Mouse (Mus musculus) neural tube, embryonic 11.5 days (tissue): ENCODE measurements around the gene Slc4a1. TPM values are rescaled to one million over a fixed set of nuclear protein-coding genes. Genes with fewer than 3 reads are reported as not detected.

Experiments used
- ATAC-seq: fragments of 200-750 bp; cut with Nextera tagmentation; 2 replicates; pipeline ENCODE4 v1.8.0; 2017; ENCODE audit warnings: moderate number of reproducible peaks, mild to moderate bottlenecking, moderate TSS enrichment, moderate library complexity; ENCODE audit not compliant: insufficient read depth, low FRiP score, low TSS enrichment
- DNase-seq: peaks from one replicate; pipeline ENCODE4 v3.0.0-alpha.2; 2015; ENCODE audit warnings: low spot score
- H3K27ac ChIP-seq: fragments of 300-500 bp; sonication (generic); 2 replicates; pipeline ENCODE4 v1.5.1; 2014; ENCODE audit warnings: low read depth, mild to moderate bottlenecking, low read length
- H3K27me3 ChIP-seq: fragments of 300-500 bp; sonication (generic); 2 replicates; pipeline ENCODE4 v1.6.1; 2014; ENCODE audit warnings: mild to moderate bottlenecking, low read length, mixed read lengths; ENCODE audit not compliant: control insufficient read depth, insufficient read depth
- H3K36me3 ChIP-seq: fragments of 300-500 bp; sonication (generic); 2 replicates; pipeline ENCODE4 v1.6.1; 2014; ENCODE audit warnings: mild to moderate bottlenecking, low read length, moderate library complexity, mixed read lengths; ENCODE audit not compliant: control insufficient read depth, insufficient read depth
- H3K4me1 ChIP-seq: fragments of 300-500 bp; sonication (generic); 2 replicates; pipeline ENCODE4 v1.6.1; 2014; ENCODE audit warnings: low read length, mixed read lengths; ENCODE audit not compliant: control insufficient read depth, insufficient read depth
- H3K4me2 ChIP-seq: fragments of 300-500 bp; sonication (generic); 2 replicates; pipeline ENCODE4 v1.6.1; 2014; ENCODE audit warnings: low read depth, mild to moderate bottlenecking, moderate library complexity
- H3K4me3 ChIP-seq: fragments of 300-500 bp; sonication (generic); 2 replicates; pipeline ENCODE4 v1.5.1; 2014; ENCODE audit warnings: low read depth, low read length
- H3K9ac ChIP-seq: fragments of 300-500 bp; sonication (generic); 2 replicates; pipeline ENCODE4 v1.6.1; 2014; ENCODE audit warnings: mild to moderate bottlenecking, low read length
- H3K9me3 ChIP-seq: fragments of 300-500 bp; sonication (generic); 2 replicates; pipeline ENCODE4 v1.6.1; 2016; ENCODE audit warnings: low read length; ENCODE audit not compliant: control insufficient read depth
- WGBS: fragments of 180-500 bp; shearing (Covaris S2); extraction: QIAGEN DNeasy Blood & Tissue Kit; methylation state at CpG from one replicate; pipeline ENCODE4 v1.1.7; 2014; 5-methylcytosine and 5-hydroxymethylcytosine counted together
- polyA plus RNA-seq: library from polyadenylated mRNA; unstranded; fragments of >200 nt; fragmentation: Nextera tagmentation; extraction: Ambion mirVana; gene quantifications from 2 replicates; pipeline ENCODE4 v1.2.1, GENCODE M21; 2014

Slc4a1 gene
- polyA plus RNA-seq, 1 experiment from 2014 or later = 28.4 TPM

DNA sequence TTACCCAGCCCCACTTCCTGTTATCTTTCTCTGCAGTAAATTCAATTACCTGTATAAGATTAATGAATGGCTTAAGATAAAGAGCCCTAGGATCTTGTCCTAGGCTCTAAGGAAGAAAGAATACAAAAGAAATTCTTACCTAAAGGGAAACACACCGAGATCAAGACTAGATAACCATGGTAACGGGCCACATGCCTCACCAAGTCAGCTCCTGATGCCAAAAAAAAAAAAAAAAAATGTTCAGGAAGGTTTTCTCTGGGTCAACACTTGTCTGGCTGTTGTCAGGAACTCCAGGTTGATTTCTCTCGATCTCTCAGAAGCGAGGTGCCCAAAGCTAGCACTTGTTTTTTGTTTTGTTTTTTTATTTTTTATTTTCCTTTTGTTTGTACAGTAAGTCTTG lies 32.0 kb downstream of the Slc4a1 start:
- Histone ChIP-seq H3K9ac (no peak overlapping the region), H3K36me3 (no peaks in the 10 kb centered on the region), H3K9me3 (no peaks in the 10 kb centered on the region), H3K27ac (no peak overlapping the region), H3K4me1 (no peaks in the 10 kb centered on the region), H3K4me2 (no peak overlapping the region), H3K4me3 (no peak overlapping the region), H3K27me3 (no peaks in the 10 kb centered on the region)
- no peak for DNase-seq
- no peak for ATAC-seq
- WGBS = 77% methylated on average over 4 of the region's 4 CpGs

DNA sequence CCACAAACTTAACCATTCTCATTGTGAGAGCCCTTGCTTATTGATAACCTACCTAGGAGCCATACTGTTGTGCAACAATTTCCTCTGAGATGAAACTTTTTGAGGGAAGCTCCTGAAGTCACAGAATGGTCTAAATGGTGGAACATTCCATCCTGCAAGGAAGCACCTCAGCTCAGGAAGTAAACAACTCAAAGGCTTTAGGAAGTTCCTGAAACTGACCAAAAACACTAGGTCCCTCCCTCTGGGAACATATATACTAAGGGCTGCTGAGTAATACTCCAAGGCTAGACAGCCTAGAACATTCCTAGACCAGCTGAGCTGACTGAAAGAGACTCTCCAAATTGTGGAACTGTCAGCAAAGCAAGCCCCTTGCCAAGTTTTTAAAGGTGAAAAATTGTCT lies 32.9 kb downstream of the Slc4a1 start:
- ATAC-seq (no peak), DNase-seq (no peak)
- no peak overlapping the region for H3K4me3 ChIP-seq
- no peak overlapping the region for H3K4me2 ChIP-seq
- H3K36me3 ChIP-seq = no peaks in the 10 kb centered on the region
- no peaks in the 10 kb centered on the region for H3K27me3 ChIP-seq
- H3K9ac ChIP-seq = no peak overlapping the region
- no peaks in the 10 kb centered on the region for H3K4me1 ChIP-seq
- no peaks in the 10 kb centered on the region for H3K9me3 ChIP-seq
- no peak overlapping the region for H3K27ac ChIP-seq

DNA sequence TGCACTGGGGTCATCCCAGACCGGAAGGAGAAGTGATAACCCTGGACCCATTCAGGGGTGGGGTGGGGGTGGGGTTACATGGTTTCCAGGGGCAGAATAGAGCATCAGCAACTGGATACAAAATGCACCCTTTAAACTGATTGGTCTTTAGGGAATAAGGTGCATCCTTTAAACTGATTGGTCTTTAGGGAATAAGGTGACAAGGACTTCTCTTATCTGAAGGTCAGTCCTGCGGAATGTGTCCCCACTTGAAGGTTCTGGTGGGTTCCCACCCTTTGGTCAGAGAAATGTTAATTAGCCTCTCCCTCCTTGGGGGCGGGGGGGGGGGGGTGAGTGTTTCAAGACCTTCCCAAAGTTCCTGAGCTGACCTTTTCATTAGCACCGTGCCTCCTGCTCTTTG lies 34.2 kb downstream of the Slc4a1 start:
- no peak for DNase-seq
- Histone ChIP-seq H3K27me3 (no peaks in the 10 kb centered on the region), H3K9ac (no peak overlapping the region), H3K36me3 (no peaks in the 10 kb centered on the region), H3K4me2 (no peak overlapping the region), H3K4me1 (no peaks in the 10 kb centered on the region), H3K27ac (no peak overlapping the region), H3K4me3 (no peak overlapping the region), H3K9me3 (no peaks in the 10 kb centered on the region)
- ATAC-seq = no peak
- WGBS = 49% methylated on average over 4 of the region's 4 CpGs

DNA sequence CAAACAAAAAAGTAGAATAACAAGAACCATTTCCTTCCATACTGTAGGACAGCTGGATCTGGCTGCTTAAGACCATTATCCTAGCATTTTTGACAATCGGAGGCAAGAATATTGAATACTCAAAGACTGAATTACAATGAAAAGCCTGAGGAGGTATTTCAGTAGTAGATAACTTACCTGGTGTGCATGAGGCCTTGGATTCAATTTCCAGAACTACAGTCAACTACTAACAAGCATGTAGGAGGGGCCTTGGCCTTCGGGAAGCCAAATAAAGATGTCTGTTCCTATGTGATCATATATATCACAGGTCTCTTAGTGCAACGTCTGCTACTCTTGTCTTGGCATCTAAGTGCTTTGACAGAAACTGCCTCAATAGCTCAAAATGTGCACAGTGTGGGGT lies 36.0 kb downstream of the Slc4a1 start:
- Histone ChIP-seq H3K9me3 (no peaks in the 10 kb centered on the region), H3K9ac (no peak overlapping the region), H3K4me2 (no peak overlapping the region), H3K4me1 (no peaks in the 10 kb centered on the region), H3K27me3 (no peaks in the 10 kb centered on the region), H3K27ac (no peak overlapping the region), H3K4me3 (no peak overlapping the region), H3K36me3 (no peaks in the 10 kb centered on the region)
- WGBS = 83% methylated on average over 3 of the region's 3 CpGs
- no peak for ATAC-seq
- DNase-seq = no peak

DNA sequence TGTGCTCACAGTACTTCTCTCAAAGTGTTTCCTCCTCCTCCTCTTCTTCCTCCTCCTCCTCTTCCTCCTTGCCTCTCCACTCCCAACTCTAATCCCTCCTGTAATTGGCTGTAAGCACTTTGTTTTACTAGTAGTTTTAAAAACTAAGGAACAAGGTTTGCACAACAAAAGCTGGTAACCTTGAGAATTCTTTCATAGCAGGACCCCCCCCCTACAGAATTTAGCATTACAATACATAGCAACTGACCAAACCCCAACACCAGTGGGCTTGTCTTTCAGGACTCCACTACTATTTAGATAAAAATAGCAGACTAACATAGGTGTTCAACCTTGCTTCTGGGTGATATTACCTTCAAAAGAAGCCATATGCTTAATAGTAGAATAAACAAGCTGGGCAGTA lies 36.5 kb downstream of the Slc4a1 start:
- Histone ChIP-seq H3K4me1 (no peaks in the 10 kb centered on the region), H3K4me2 (no peak overlapping the region), H3K9me3 (no peaks in the 10 kb centered on the region), H3K36me3 (no peaks in the 10 kb centered on the region), H3K4me3 (no peak overlapping the region), H3K27me3 (no peaks in the 10 kb centered on the region), H3K9ac (no peak overlapping the region), H3K27ac (no peak overlapping the region)
- ATAC-seq (no peak), DNase-seq (no peak)

DNA sequence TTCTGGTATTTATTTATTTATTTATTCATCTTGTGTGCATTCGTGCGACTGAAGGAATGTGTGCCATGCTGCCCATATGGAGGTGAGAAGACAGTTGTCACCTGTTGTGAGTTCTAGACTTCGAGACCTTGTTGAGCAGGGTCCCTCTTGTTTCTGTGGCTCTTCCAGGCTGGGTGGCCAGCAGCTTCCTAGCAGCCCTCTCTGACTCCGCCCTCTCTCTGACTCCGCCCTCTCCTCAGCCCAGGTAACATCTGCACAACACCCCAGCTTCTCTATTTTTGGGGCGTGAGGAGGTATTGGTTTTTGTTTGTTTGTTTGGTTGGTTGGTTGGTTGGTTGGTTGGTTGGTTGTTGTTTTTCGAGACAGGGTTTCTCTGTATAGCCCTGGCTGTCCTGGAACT lies 38.2 kb downstream of the Slc4a1 start:
- DNase-seq (no peak), ATAC-seq (no peak)
- no peak overlapping the region for H3K9ac ChIP-seq
- no peak overlapping the region for H3K27ac ChIP-seq
- H3K36me3 ChIP-seq = no peaks in the 10 kb centered on the region
- WGBS = 81% methylated on average over 7 of the region's 7 CpGs
- H3K27me3 ChIP-seq = no peaks in the 10 kb centered on the region
- no peak overlapping the region for H3K4me2 ChIP-seq
- no peak overlapping the region for H3K4me3 ChIP-seq
- H3K4me1 ChIP-seq = no peaks in the 10 kb centered on the region
- H3K9me3 ChIP-seq = no peaks in the 10 kb centered on the region

DNA sequence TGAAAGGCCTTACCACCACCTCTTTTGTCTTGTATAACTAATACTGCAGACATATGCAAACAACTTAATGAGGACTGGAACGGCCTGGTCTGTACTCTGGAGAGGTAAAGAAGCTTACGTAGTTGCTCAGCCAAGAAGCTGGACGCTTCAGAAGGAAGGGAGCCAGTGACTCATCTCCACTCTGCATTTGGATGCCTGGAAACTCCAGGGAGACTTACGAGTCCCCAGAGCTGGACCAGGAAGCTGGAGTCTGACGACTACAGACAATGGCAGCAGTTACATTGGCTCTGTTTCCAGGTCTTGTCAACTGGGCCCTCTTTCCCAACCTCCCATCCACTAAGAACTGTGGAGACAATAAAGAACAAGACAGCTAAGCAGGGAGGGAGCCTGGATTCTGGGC lies 38.8 kb downstream of the Slc4a1 start:
- Histone ChIP-seq H3K9ac (no peak overlapping the region), H3K27me3 (no peaks in the 10 kb centered on the region), H3K27ac (no peak overlapping the region), H3K4me2 (no peak overlapping the region), H3K9me3 (no peaks in the 10 kb centered on the region), H3K4me3 (no peak overlapping the region), H3K4me1 (no peaks in the 10 kb centered on the region), H3K36me3 (no peaks in the 10 kb centered on the region)
- ATAC-seq = no peak
- 66% methylated on average over 5 of the region's 5 CpGs for WGBS
- no peak for DNase-seq

DNA sequence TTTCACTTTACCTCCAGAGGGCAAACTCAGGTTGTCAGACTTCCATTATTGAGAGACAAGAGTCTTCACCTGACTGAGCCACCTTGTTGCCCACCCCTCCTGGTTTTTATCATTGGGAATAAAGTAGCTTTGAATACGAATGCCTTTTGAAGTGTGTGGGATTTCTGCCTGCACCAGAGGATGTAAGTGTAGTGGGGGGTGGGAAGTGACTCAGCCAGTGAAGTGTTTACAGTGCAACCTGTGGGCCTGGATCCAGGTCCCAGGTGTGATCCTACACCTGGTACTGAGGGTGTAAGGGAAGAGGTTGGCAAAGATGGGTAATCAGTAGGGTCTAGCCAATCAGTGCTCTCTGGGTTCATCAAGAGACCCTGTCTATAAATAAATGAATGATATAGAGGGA lies 42.5 kb downstream of the Slc4a1 start:
- 71% methylated on average over 1 of the region's 1 CpGs for WGBS
- no peaks in the 10 kb centered on the region for H3K9me3 ChIP-seq
- H3K27me3 ChIP-seq = no peaks in the 10 kb centered on the region; the same call in 1 of the 2 replicates
- no peak overlapping the region for H3K4me2 ChIP-seq
- no peak overlapping the region for H3K27ac ChIP-seq
- peaks cover 6% of the 10 kb centered on the region for H3K4me1 ChIP-seq
- DNase-seq (no peak), ATAC-seq (no peak)
- no peak overlapping the region for H3K9ac ChIP-seq
- H3K4me3 ChIP-seq = no peak overlapping the region
- H3K36me3 ChIP-seq = no peaks in the 10 kb centered on the region

DNA sequence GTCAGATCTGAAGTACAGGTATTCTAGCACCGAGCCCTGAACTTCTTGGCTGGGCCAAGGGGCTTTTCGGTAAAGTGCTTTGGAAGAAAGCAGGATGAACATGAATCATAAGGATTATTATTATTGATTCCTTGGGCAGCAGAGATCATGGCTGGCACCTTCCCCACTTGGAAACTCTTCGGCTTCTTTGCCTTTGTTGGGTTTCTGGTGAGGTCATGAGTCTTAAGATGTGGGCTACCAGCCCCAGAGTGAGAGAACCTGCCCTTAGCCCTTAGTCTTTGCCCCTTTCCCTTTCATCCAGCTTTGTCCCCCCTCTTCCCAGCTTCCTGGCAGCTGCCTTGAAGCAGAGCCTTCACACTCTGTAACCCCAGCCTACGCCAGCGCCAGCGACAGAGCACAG lies 44.1 kb downstream of the Slc4a1 start:
- Histone ChIP-seq H3K9ac (no peak overlapping the region), H3K27me3 (no peaks in the 10 kb centered on the region; the same call in 1 of the 2 replicates), H3K4me3 (no peak overlapping the region), H3K9me3 (no peaks in the 10 kb centered on the region), H3K4me2 (no peak overlapping the region), H3K36me3 (no peaks in the 10 kb centered on the region), H3K27ac (no peak overlapping the region), H3K4me1 (peaks cover 6% of the 10 kb centered on the region)
- no peak for DNase-seq
- 83% methylated on average over 6 of the region's 6 CpGs for WGBS
- ATAC-seq = no peak
